Mouse (Mus musculus): ENCODE measurements around the gene Gpi1. TPM values are rescaled to one million over a fixed set of nuclear protein-coding genes. Genes with fewer than 3 reads are reported as not detected.

Gene Gpi1
- 255 and 263 TPM in 2 replicates for polyA plus RNA-seq (2016; fragmentation: Nextera tagmentation; extraction: Ambion mirVana)

DNA sequence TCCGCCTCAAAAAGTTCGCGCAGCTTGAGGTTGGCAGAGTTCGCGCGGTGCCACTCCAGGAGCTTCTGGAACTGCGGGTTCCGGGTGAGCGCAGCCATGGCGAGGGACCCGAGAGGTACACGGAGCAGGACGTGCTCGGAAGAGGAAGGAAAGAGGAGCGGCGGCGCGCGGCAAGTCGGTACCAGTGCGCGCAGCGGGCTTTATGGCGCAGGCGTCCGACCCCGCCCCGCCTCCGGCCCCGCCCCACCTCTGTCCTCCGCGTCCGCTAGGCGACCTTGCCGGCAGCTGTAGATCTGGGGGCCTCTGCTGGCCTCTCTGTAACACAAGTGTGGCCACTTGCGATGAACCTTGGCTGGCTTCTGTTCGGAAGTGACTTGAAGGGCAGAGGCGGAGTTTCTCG, at the start of gene Gpi1:
Gpi1 (minus strand) TSS at position 221 of the 400 bp plus-strand sequence.
- H3K9ac ChIP-seq: peak within 1 kb of the TSS; percentile 73
- H3K9me3 ChIP-seq: no peaks in the 10 kb centered on the region
- peak; percentile 44 for ATAC-seq (ENCODE audit: insufficient number of reproducible peaks, insufficient read depth, low FRiP score, low TSS enrichment)
- H3K4me1 ChIP-seq: peaks cover 22% of the 10 kb centered on the region
- H3K27me3 ChIP-seq: no peaks in the 10 kb centered on the region
- H3K27ac ChIP-seq: peak within 1 kb of the TSS; percentile 87
- WGBS: under 1% methylated on average over 39 of the region's 39 CpGs
- peaks cover 29% of the 10 kb centered on the region for H3K36me3 ChIP-seq
- H3K4me3 ChIP-seq: peak within 1 kb of the TSS; percentile 68
- H3K4me2 ChIP-seq (replicated peaks): peak within 1 kb of the TSS; percentile 68

- WGBS: 88% methylated on average over 2 of the region's 2 CpGs
- Histone ChIP-seq H3K36me3 (0 out of 2 replicates have a peak, but pooled peaks cover 3% of the 10 kb centered on the region), H3K9ac (no peak overlapping the region), H3K4me2 (replicated peaks) (no peak overlapping the region), H3K9me3 (no peaks in the 10 kb centered on the region), H3K4me1 (no peaks in the 10 kb centered on the region), H3K27me3 (no peaks in the 10 kb centered on the region), H3K4me3 (no peak overlapping the region), H3K27ac (no peak overlapping the region)
- ATAC-seq (ENCODE audit: insufficient number of reproducible peaks, insufficient read depth, low FRiP score, low TSS enrichment): no peak
These were observed 47.5 kb upstream of the Gpi1 start for GRCm38 (mm10) chr7:34277656-34278055.

DNA sequence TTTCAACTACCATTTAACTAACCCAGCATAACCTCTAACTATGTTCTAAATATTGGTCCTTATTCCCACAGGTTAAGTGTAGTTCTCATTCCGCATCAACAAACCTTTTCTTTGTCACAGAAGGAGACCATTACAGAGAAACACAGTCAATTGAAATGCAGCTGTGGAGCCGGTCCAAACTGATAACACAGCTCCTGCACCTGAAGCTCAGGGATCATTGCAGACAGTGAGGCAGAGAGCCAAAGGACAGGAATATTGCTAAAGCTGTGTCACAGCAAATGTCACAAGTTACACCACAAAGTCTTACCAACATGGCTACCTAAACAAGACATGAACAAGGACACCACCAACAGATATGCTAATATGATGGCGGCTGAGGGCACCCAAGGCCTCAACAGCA, 45.9 kb upstream of the Gpi1 start:
- Histone ChIP-seq H3K4me1 (no peaks in the 10 kb centered on the region), H3K36me3 (0 out of 2 replicates have a peak, but pooled peaks cover 3% of the 10 kb centered on the region), H3K27ac (no peak overlapping the region), H3K9me3 (no peaks in the 10 kb centered on the region), H3K27me3 (no peaks in the 10 kb centered on the region), H3K4me3 (no peak overlapping the region), H3K4me2 (replicated peaks) (no peak overlapping the region), H3K9ac (no peak overlapping the region)
- ATAC-seq (ENCODE audit: insufficient number of reproducible peaks, insufficient read depth, low FRiP score, low TSS enrichment): no peak
- 90% methylated on average over 3 of the region's 3 CpGs for WGBS

- Histone ChIP-seq H3K4me2 (replicated peaks) (no peak overlapping the region), H3K9ac (no peak overlapping the region), H3K27me3 (no peaks in the 10 kb centered on the region), H3K4me3 (no peak overlapping the region), H3K4me1 (peaks cover 11% of the 10 kb centered on the region; the same call in 1 of the 2 replicates), H3K36me3 (0 out of 2 replicates have a peak, but pooled peaks cover 3% of the 10 kb centered on the region), H3K9me3 (no peaks in the 10 kb centered on the region), H3K27ac (no peak overlapping the region)
- ATAC-seq (ENCODE audit: insufficient number of reproducible peaks, insufficient read depth, low FRiP score, low TSS enrichment): no peak
- WGBS: 57% methylated on average over 4 of the region's 4 CpGs
These were observed 42.3 kb upstream of the Gpi1 start for GRCm38 (mm10) chr7:34272465-34272864.

DNA sequence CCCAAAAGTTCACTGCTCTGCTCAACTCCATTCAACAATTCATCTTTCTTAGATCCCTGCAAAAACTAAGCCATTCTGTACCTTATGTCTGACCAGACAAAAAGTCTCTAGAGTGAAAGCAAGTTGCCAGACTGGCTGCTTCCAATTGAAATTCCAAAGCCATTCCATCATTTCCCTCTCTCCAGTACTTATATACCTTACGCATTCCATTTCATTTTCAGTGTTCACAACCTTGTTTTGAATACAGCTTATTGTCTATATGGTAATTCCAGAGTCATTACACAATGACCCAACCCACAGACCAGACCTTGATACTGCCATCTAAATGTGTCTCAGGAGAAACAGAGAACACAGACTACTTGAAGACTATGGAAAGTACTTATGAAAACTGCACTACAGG, 38.3 kb upstream of the Gpi1 start:
- Histone ChIP-seq H3K27me3 (no peaks in the 10 kb centered on the region), H3K27ac (peak overlapping the region; percentile 67; the same call in 1 of the 2 replicates), H3K4me1 (peaks cover 11% of the 10 kb centered on the region; the same call in 1 of the 2 replicates), H3K36me3 (no peaks in the 10 kb centered on the region), H3K4me3 (no peak overlapping the region), H3K4me2 (replicated peaks) (no peak overlapping the region), H3K9ac (no peak overlapping the region), H3K9me3 (no peaks in the 10 kb centered on the region)
- 39% methylated on average over 1 of the region's 1 CpGs for WGBS
- no peak for ATAC-seq (ENCODE audit: insufficient number of reproducible peaks, insufficient read depth, low FRiP score, low TSS enrichment)

DNA sequence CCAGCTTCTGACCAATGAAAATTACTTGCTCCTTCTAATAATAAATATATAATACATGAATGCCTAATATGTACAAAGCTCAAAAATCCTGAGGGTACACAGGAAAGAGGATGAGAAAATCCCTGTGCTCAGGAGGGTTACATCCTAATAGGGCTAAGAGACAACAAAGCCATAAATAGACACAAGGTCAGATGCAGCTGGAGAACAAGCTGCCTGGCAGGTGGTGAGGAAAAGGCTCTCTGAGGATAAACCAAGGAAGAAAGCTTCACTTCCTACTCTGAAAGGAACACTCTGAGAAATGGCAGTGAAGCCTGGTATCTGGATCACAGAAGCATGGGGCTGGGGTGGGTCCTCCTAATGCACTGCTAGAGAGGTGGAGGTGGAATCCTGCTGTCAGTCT, 36.3 kb upstream of the Gpi1 start:
- Histone ChIP-seq H3K4me2 (replicated peaks) (no peak overlapping the region), H3K27ac (no peak overlapping the region), H3K36me3 (peaks cover 11% of the 10 kb centered on the region), H3K4me3 (no peak overlapping the region), H3K9me3 (no peaks in the 10 kb centered on the region), H3K4me1 (peaks cover 11% of the 10 kb centered on the region; the same call in 1 of the 2 replicates), H3K27me3 (no peaks in the 10 kb centered on the region), H3K9ac (no peak overlapping the region)
- no peak for ATAC-seq (ENCODE audit: insufficient number of reproducible peaks, insufficient read depth, low FRiP score, low TSS enrichment)

DNA sequence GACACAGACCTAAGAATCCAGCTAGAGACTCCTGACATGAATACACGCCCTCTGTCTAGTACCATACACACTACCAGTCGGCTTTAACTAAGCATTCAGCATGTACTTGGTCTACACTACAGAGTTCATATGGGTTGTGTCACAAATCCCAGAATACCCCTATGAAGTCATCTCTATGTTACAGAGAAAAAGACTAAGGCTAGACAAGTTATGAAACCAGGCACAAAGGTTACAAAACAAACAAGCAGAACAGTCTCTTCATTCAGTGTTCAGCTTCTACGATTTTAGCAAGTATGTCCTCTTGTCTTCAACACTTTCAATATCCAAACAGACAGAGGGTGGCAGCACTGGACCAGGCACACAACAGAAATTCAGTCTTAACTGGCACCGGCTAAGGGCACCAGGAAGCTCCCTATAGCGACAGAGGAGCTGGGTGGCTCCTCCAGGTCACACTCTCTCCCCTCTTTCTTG, 35.8 kb upstream of the Gpi1 start:
- WGBS: 60% methylated on average over 5 of the region's 5 CpGs
- Histone ChIP-seq H3K9ac (no peak overlapping the region), H3K27ac (no peak overlapping the region), H3K27me3 (no peaks in the 10 kb centered on the region), H3K4me2 (replicated peaks) (no peak overlapping the region), H3K4me3 (no peak overlapping the region), H3K4me1 (peaks cover 11% of the 10 kb centered on the region; the same call in 1 of the 2 replicates), H3K9me3 (no peaks in the 10 kb centered on the region), H3K36me3 (peaks cover 12% of the 10 kb centered on the region)
- no peak for ATAC-seq (ENCODE audit: insufficient number of reproducible peaks, insufficient read depth, low FRiP score, low TSS enrichment)

- Histone ChIP-seq H3K4me3 (no peak overlapping the region), H3K4me2 (replicated peaks) (no peak overlapping the region), H3K4me1 (peaks cover 4% of the 10 kb centered on the region; the same call in 1 of the 2 replicates), H3K27ac (no peak overlapping the region), H3K27me3 (no peaks in the 10 kb centered on the region), H3K36me3 (peaks cover 15% of the 10 kb centered on the region), H3K9ac (no peak overlapping the region), H3K9me3 (no peaks in the 10 kb centered on the region)
- ATAC-seq (ENCODE audit: insufficient number of reproducible peaks, insufficient read depth, low FRiP score, low TSS enrichment): no peak
- 89% methylated on average over 5 of the region's 5 CpGs for WGBS
These were observed 33.3 kb upstream of the Gpi1 start for GRCm38 (mm10) chr7:34263437-34263836.

- Histone ChIP-seq H3K9ac (no peak overlapping the region), H3K4me2 (replicated peaks) (no peak overlapping the region), H3K4me3 (no peak overlapping the region), H3K9me3 (no peaks in the 10 kb centered on the region), H3K27me3 (no peaks in the 10 kb centered on the region), H3K4me1 (peaks cover 3% of the 10 kb centered on the region; the same call in 1 of the 2 replicates), H3K27ac (peak overlapping the region; percentile 30; the same call in 1 of the 2 replicates), H3K36me3 (peaks cover 42% of the 10 kb centered on the region)
- no peak for ATAC-seq (ENCODE audit: insufficient number of reproducible peaks, insufficient read depth, low FRiP score, low TSS enrichment)
- WGBS: 38% methylated on average over 1 of the region's 1 CpGs
These were observed 28.3 kb upstream of the Gpi1 start for GRCm38 (mm10) chr7:34258407-34258806.

DNA sequence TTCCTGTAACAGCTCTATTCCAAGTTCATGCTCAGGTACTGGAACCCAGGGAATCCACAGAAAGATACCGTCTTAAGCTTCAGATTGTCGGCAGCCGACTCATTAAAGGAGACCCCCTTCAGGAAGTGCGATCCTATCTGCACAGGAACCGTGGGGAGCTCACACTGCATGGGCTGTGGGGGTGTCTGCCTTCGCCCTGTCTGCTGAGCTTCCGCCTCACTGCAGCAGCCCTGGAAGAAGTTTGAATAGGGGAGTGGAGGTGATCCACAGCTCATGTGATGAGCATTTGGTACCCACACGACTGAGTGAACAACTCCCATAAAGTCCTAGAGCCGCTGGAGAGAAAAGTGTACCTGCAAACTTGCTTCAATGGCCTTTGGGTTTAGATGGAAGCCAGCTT, 27.1 kb upstream of the Gpi1 start:
- Histone ChIP-seq H3K9ac (no peak overlapping the region), H3K36me3 (peaks cover 40% of the 10 kb centered on the region), H3K27me3 (no peaks in the 10 kb centered on the region), H3K9me3 (no peaks in the 10 kb centered on the region), H3K4me3 (no peak overlapping the region), H3K27ac (no peak overlapping the region), H3K4me2 (replicated peaks) (no peak overlapping the region), H3K4me1 (peaks cover 3% of the 10 kb centered on the region; the same call in 1 of the 2 replicates)
- WGBS: 79% methylated on average over 9 of the region's 9 CpGs
- no peak for ATAC-seq (ENCODE audit: insufficient number of reproducible peaks, insufficient read depth, low FRiP score, low TSS enrichment)

DNA sequence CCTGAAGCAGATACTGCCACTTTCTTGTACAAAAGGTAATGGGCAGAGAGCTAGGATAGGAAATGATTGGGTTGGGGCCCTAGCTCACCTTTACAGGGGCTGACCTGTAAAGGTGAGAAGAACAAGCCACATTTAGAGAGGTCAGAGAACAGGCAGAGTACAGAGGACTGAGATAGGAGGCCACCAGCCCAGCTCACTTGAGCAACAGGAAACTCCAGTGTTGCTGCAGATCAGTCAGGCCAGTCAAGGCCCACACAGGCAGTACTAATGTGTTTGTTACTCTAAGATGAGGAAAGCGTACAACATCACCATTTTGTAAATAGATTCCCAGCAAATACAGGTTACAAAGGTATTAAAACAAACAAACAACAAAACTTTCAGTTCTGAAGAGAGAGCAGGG, 25.8 kb upstream of the Gpi1 start:
- Histone ChIP-seq H3K4me2 (replicated peaks) (no peak overlapping the region), H3K9ac (no peak overlapping the region), H3K9me3 (no peaks in the 10 kb centered on the region), H3K4me1 (peaks cover 3% of the 10 kb centered on the region; the same call in 1 of the 2 replicates), H3K36me3 (peaks cover 34% of the 10 kb centered on the region; the same call in 1 of the 2 replicates), H3K27me3 (no peaks in the 10 kb centered on the region), H3K27ac (no peak overlapping the region), H3K4me3 (no peak overlapping the region)
- 93% methylated on average over 1 of the region's 1 CpGs for WGBS
- ATAC-seq (ENCODE audit: insufficient number of reproducible peaks, insufficient read depth, low FRiP score, low TSS enrichment): no peak

- H3K4me2 ChIP-seq (replicated peaks): no peak overlapping the region
- no peaks in the 10 kb centered on the region for H3K9me3 ChIP-seq
- H3K27me3 ChIP-seq: no peaks in the 10 kb centered on the region
- H3K4me1 ChIP-seq: peaks cover 3% of the 10 kb centered on the region; the same call in 1 of the 2 replicates
- H3K9ac ChIP-seq: no peak overlapping the region
- 81% methylated on average over 3 of the region's 3 CpGs for WGBS
- no peak overlapping the region for H3K4me3 ChIP-seq
- ATAC-seq (ENCODE audit: insufficient number of reproducible peaks, insufficient read depth, low FRiP score, low TSS enrichment): no peak
- H3K27ac ChIP-seq: no peak overlapping the region
- peaks cover 38% of the 10 kb centered on the region; the same call in 1 of the 2 replicates for H3K36me3 ChIP-seq
These were observed 25.0 kb upstream of the Gpi1 start for GRCm38 (mm10) chr7:34255137-34255536.
